Mouse (Mus musculus) stomach, postnatal 0 days (tissue): ENCODE results near the gene Ptprn2. TPM values are rescaled to one million over a fixed set of nuclear protein-coding genes. Genes with fewer than 3 reads are reported as not detected.

ENCODE experiments used
- ATAC-seq: fragments of 200-750 bp; cut with Nextera tagmentation; 2 replicates; pipeline ENCODE4 v1.8.0; 2017; ENCODE audit not compliant: low FRiP score, low TSS enrichment
- DNase-seq: peaks from one replicate; pipeline ENCODE4 v3.0.0-alpha.2; 2016; ENCODE audit warnings: low spot score
- H3K27ac ChIP-seq: fragments of 300-500 bp; sonication (generic); replicated peaks from 2 replicates; pipeline ENCODE4 v1.5.1; 2014; ENCODE audit warnings: mild to moderate bottlenecking, control low read depth
- H3K27me3 ChIP-seq: fragments of 300-500 bp; sonication (generic); 2 replicates; pipeline ENCODE4 v1.6.1; 2014; ENCODE audit warnings: low read length; ENCODE audit not compliant: control insufficient read depth, insufficient read depth
- H3K36me3 ChIP-seq: fragments of 300-500 bp; sonication (generic); 2 replicates; pipeline ENCODE4 v1.6.1; 2014; ENCODE audit warnings: low read length, mixed read lengths; ENCODE audit not compliant: control insufficient read depth, insufficient read depth
- H3K4me1 ChIP-seq: fragments of 300-500 bp; sonication (generic); replicated peaks from 2 replicates; pipeline ENCODE4 v1.6.1; 2014; ENCODE audit warnings: antibody characterized with exemption; ENCODE audit not compliant: control insufficient read depth, insufficient read depth
- H3K4me2 ChIP-seq: fragments of 300-500 bp; sonication (generic); replicated peaks from 2 replicates; pipeline ENCODE4 v1.6.1; 2014; ENCODE audit warnings: low read depth, mild to moderate bottlenecking, control low read depth, moderate library complexity
- H3K4me3 ChIP-seq: fragments of 300-500 bp; sonication (generic); 2 replicates; pipeline ENCODE4 v1.5.1; 2014; ENCODE audit warnings: low read depth, low read length, control low read depth
- H3K9ac ChIP-seq: fragments of 300-500 bp; sonication (generic); 2 replicates; pipeline ENCODE4 v1.6.1; 2014; ENCODE audit warnings: mild to moderate bottlenecking, low read length, control low read depth, mixed read lengths
- H3K9me3 ChIP-seq: fragments of 300-500 bp; sonication (generic); 2 replicates; pipeline ENCODE4 v1.6.1; 2016; ENCODE audit warnings: low read length; ENCODE audit not compliant: control insufficient read depth
- CTCF ChIP-seq: IDR thresholded peaks from 2 replicates; pipeline ENCODE4 v1.5.1; 2016; ENCODE audit warnings: antibody characterized with exemption, low read depth, mild to moderate bottlenecking, moderate library complexity
- EP300 ChIP-seq: optimal IDR thresholded peaks from 2 replicates; pipeline ENCODE3; 2016; ENCODE audit warnings: antibody characterized with exemption
- WGBS: fragments of 180-500 bp; shearing (Covaris S2); extraction: QIAGEN DNeasy Blood & Tissue Kit; methylation state at CpG from one replicate; pipeline ENCODE4 v1.1.7; 2014; 5-methylcytosine and 5-hydroxymethylcytosine counted together
- polyA plus RNA-seq: library from polyadenylated mRNA; unstranded; fragments of >200 nt; fragmentation: Nextera tagmentation; extraction: Ambion mirVana; gene quantifications from 2 replicates; pipeline ENCODE4 v1.2.1, GENCODE M21; 2015

Ptprn2 gene
- polyA plus RNA-seq, 1 experiment from 2014 or later, result 6.0 TPM

GRCm38 (mm10) chr12:116892584-116892983 is 407.1 kb downstream of the Ptprn2 start:
- Histone ChIP-seq H3K9me3 (no peaks in the 10 kb centered on the region), H3K27ac (no peak overlapping the region), H3K36me3 (no peaks in the 10 kb centered on the region), H3K4me2 (no peak overlapping the region), H3K27me3 (no peaks in the 10 kb centered on the region), H3K4me1 (no peaks in the 10 kb centered on the region), H3K9ac (no peak overlapping the region), H3K4me3 (no peak overlapping the region)
- no peak for TF ChIP-seq CTCF
- TF ChIP-seq EP300, result no peak
- DNase-seq (no peak), ATAC-seq (no peak)
- WGBS, result 83% methylated on average over 8 of the region's 8 CpGs

GRCm38 (mm10) chr12:116896651-116897050 is 411.1 kb downstream of the Ptprn2 start:
- 38% methylated on average over 2 of the region's 2 CpGs for WGBS
- DNase-seq (no peak), ATAC-seq (no peak)
- H3K27ac ChIP-seq, result no peak overlapping the region
- no peak overlapping the region for H3K4me3 ChIP-seq
- no peaks in the 10 kb centered on the region for H3K9me3 ChIP-seq
- H3K4me2 ChIP-seq, result no peak overlapping the region
- no peaks in the 10 kb centered on the region for H3K27me3 ChIP-seq
- TF ChIP-seq CTCF (no peak), EP300 (no peak)
- no peaks in the 10 kb centered on the region for H3K4me1 ChIP-seq
- H3K9ac ChIP-seq, result no peak overlapping the region
- H3K36me3 ChIP-seq, result no peaks in the 10 kb centered on the region

GRCm38 (mm10) chr12:116901773-116902172 is 416.3 kb downstream of the Ptprn2 start:
- no peak for TF ChIP-seq CTCF
- TF ChIP-seq EP300, result no peak
- Histone ChIP-seq H3K36me3 (no peaks in the 10 kb centered on the region), H3K4me2 (no peak overlapping the region), H3K9ac (no peak overlapping the region), H3K4me1 (no peaks in the 10 kb centered on the region), H3K4me3 (no peak overlapping the region), H3K9me3 (no peaks in the 10 kb centered on the region), H3K27me3 (no peaks in the 10 kb centered on the region), H3K27ac (no peak overlapping the region)
- ATAC-seq (no peak), DNase-seq (no peak)
- WGBS, result 81% methylated on average over 3 of the region's 3 CpGs

- ATAC-seq, result no peak
- no peaks in the 10 kb centered on the region for H3K4me1 ChIP-seq
- no peak for DNase-seq
- no peaks in the 10 kb centered on the region for H3K27me3 ChIP-seq
- no peak overlapping the region for H3K27ac ChIP-seq
- no peaks in the 10 kb centered on the region for H3K9me3 ChIP-seq
- WGBS, result 44% methylated on average over 1 of the region's 1 CpGs
- no peak overlapping the region for H3K4me3 ChIP-seq
- H3K36me3 ChIP-seq, result no peaks in the 10 kb centered on the region
- H3K4me2 ChIP-seq, result no peak overlapping the region
- H3K9ac ChIP-seq, result no peak overlapping the region
- TF ChIP-seq EP300 (no peak), CTCF (no peak)
Observed at GRCm38 (mm10) chr12:116907424-116907823, 421.9 kb downstream of the Ptprn2 start.

GRCm38 (mm10) chr12:116908668-116909067 is 423.1 kb downstream of the Ptprn2 start:
- H3K27me3 ChIP-seq, result no peaks in the 10 kb centered on the region
- WGBS, result 75% methylated on average over 2 of the region's 2 CpGs
- no peak for ATAC-seq
- H3K4me2 ChIP-seq, result no peak overlapping the region
- H3K4me1 ChIP-seq, result no peaks in the 10 kb centered on the region
- no peak overlapping the region for H3K9ac ChIP-seq
- H3K36me3 ChIP-seq, result no peaks in the 10 kb centered on the region
- H3K4me3 ChIP-seq, result no peak overlapping the region
- no peak for TF ChIP-seq CTCF
- no peak for DNase-seq
- H3K9me3 ChIP-seq, result no peaks in the 10 kb centered on the region
- no peak overlapping the region for H3K27ac ChIP-seq

GRCm38 (mm10) chr12:116916776-116917175 is 431.3 kb downstream of the Ptprn2 start:
- Histone ChIP-seq H3K36me3 (no peaks in the 10 kb centered on the region), H3K4me1 (no peaks in the 10 kb centered on the region), H3K9me3 (no peaks in the 10 kb centered on the region), H3K27me3 (no peaks in the 10 kb centered on the region), H3K4me3 (no peak overlapping the region), H3K27ac (no peak overlapping the region), H3K9ac (no peak overlapping the region), H3K4me2 (no peak overlapping the region)
- WGBS, result 33% methylated on average over 5 of the region's 5 CpGs
- DNase-seq (no peak), ATAC-seq (no peak)
- TF ChIP-seq EP300 (no peak), CTCF (no peak)
